In the genomic region with DNA sequence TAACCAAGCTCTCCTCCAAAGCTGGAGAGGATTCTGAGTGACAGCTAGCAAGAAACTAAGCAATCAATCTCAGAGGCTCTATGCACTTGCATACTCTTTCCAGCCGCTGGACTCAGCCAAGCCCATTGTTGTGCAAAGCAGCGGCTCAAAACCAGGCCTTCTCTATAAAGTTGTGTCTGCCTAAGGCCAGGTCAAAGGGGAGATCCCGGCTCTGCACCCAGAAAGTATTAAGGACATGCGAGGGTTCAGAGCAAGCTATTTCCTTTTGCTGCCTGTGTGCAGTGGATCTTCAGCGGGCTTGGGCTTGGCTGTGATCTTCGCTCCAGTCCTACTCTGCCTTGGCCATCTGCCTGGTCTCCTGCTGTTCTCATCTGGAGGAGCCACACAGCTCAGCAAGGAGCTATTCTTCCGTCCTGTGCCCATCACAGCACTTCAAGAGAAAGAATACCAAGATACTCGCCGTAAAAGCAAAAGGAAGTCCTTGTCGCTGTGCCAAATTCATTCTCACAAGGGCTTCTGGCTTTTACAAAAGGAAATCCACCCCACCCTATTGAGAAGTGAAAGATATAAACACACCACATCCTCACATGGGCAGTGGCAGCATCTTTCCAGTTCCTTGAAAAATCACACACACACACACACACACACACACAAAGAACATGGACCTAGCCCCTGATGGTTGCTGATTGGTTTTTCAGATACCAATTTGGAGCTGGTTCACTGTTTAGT, we compare ENCODE assay signal across 7 mouse cellular contexts.
A peak's percentile ranks its signal among the peaks of the same experiment; 100 is the strongest.
DNase-seq lines count a peak whose midpoint lies in the region; ATAC-seq and TF ChIP-seq lines count a peak whose summit lies in the region.

No protein-coding gene starts in this region.

- no peaks in the 10 kb centered on the region for H3K27me3 ChIP-seq in hindbrain, embryonic 11.5 days (ENCODE audit: control insufficient read depth, insufficient read depth, low read length)
- no peaks in the 10 kb centered on the region for H3K27me3 ChIP-seq in limb, embryonic 10.5 days (ENCODE audit: low read depth, poor library complexity, severe bottlenecking)
- H3K27me3 ChIP-seq in midbrain, postnatal 0 days (ENCODE audit: insufficient read depth, low read length), result no peaks in the 10 kb centered on the region

- no peaks in the 10 kb centered on the region for H3K9me3 ChIP-seq in hindbrain, embryonic 11.5 days (ENCODE audit: control insufficient read depth, low read length)
- no peaks in the 10 kb centered on the region for H3K9me3 ChIP-seq in limb, embryonic 10.5 days (replicated peaks)
- no peaks in the 10 kb centered on the region for H3K9me3 ChIP-seq in midbrain, postnatal 0 days (ENCODE audit: low read length)

- intact Hi-C loops in gastrocnemius, adult 2 months (cut with DNase I), result loop anchor here (10.0 kb wide), 1 partner anchor 641 kb away; no protein-coding TSS in a partner anchor

- peak overlapping the region; percentile 38 for H3K4me3 ChIP-seq in gastrocnemius, adult 2 months
- H3K4me3 ChIP-seq in hindbrain, embryonic 11.5 days (ENCODE audit: low read depth, low read length), result no peak overlapping the region
- H3K4me3 ChIP-seq in limb, embryonic 10.5 days, result no peak overlapping the region
- H3K4me3 ChIP-seq in midbrain, postnatal 0 days (ENCODE audit: low read depth, low read length), result no peak overlapping the region

- no peak overlapping the region for H3K4me2 ChIP-seq in hindbrain, embryonic 11.5 days (replicated peaks; ENCODE audit: low read depth, low read length)
- peak overlapping the region; percentile 26; the same call in 1 of the 2 replicates for H3K4me2 ChIP-seq in midbrain, postnatal 0 days (ENCODE audit: low read depth, low read length, poor library complexity, severe bottlenecking)

- no peak overlapping the region for H3K9ac ChIP-seq in hindbrain, embryonic 11.5 days (ENCODE audit: low read depth, low read length)
- H3K9ac ChIP-seq in midbrain, postnatal 0 days (replicated peaks; ENCODE audit: low read length, poor library complexity, severe bottlenecking), result 0 out of 2 replicates have a peak overlapping the region, but pooled peaks have one; percentile 24

- TF ChIP-seq CTCF in gastrocnemius, adult 2 months (IDR thresholded peaks at IDR 0.05), result no peak
- TF ChIP-seq CTCF in midbrain, postnatal 0 days (IDR thresholded peaks at IDR 0.05), result no peak

- peak; percentile 87 for ATAC-seq in hindbrain, embryonic 11.5 days (ENCODE audit: low FRiP score)
- ATAC-seq in midbrain, postnatal 0 days (ENCODE audit: low FRiP score), result no peak

- 1% methylated on average over 10 of the region's 10 CpGs for WGBS in hindbrain, embryonic 11.5 days
- WGBS in limb, embryonic 10.5 days, result 16% methylated on average over 10 of the region's 10 CpGs
- WGBS in midbrain, postnatal 0 days, result 16% methylated on average over 10 of the region's 10 CpGs

- H3K36me3 ChIP-seq in hindbrain, embryonic 11.5 days (ENCODE audit: control insufficient read depth, insufficient read depth, low read length), result no peaks in the 10 kb centered on the region
- H3K36me3 ChIP-seq in limb, embryonic 10.5 days, result no peaks in the 10 kb centered on the region
- no peaks in the 10 kb centered on the region for H3K36me3 ChIP-seq in midbrain, postnatal 0 days (ENCODE audit: insufficient read depth, low read length)

- peak; percentile 8 to 32 for DNase-seq in adrenal gland, adult 18-20 months (ENCODE audit: low spot score in 2 of 2)
- DNase-seq in cerebellum, postnatal 14 days, result peak; percentile 71 to 73
- peak; percentile 84 for DNase-seq in gastrocnemius, adult 2 months
- peak; percentile 62 for DNase-seq in hindbrain, embryonic 11.5 days (ENCODE audit: low spot score)
- DNase-seq in limb, embryonic 10.5 days (ENCODE audit: low spot score), result peak; percentile 37
- peak; percentile 77 for DNase-seq in midbrain, postnatal 0 days (ENCODE audit: low spot score)
- no peak for DNase-seq in natural killer cell, adult 2 months (ENCODE audit: low spot score in 2 of 2)

- no peaks in the 10 kb centered on the region; the same call in 1 of the 2 replicates for H3K4me1 ChIP-seq in hindbrain, embryonic 11.5 days (replicated peaks; ENCODE audit: control insufficient read depth, insufficient read depth, low read length)
- peaks cover 17% of the 10 kb centered on the region for H3K4me1 ChIP-seq in limb, embryonic 10.5 days
- H3K4me1 ChIP-seq in midbrain, postnatal 0 days (ENCODE audit: insufficient read depth, low read length), result peaks cover 4% of the 10 kb centered on the region; the same call in 1 of the 2 replicates

- peak overlapping the region; percentile 82 for H3K27ac ChIP-seq in gastrocnemius, adult 2 months
- H3K27ac ChIP-seq in hindbrain, embryonic 11.5 days (ENCODE audit: low read depth, low read length), result peak overlapping the region; percentile 8
- peak overlapping the region; percentile 75 for H3K27ac ChIP-seq in limb, embryonic 10.5 days
- H3K27ac ChIP-seq in midbrain, postnatal 0 days (ENCODE audit: low read depth, low read length), result no peak overlapping the region

Comparison
In these comparisons a context has a peak if more than half of its experiments do, and no peak if none do; other contexts are left out.
1. DNase-seq: peak in adrenal gland, adult 18-20 months (2 of 2), cerebellum, postnatal 14 days (2 of 2), gastrocnemius, adult 2 months (single experiment), hindbrain, embryonic 11.5 days (single experiment), limb, embryonic 10.5 days (single experiment) and midbrain, postnatal 0 days (single experiment); none in natural killer cell, adult 2 months (0 of 2).